Mouse (Mus musculus): ENCODE results near the gene Gpha2. TPM values are rescaled to one million over a fixed set of nuclear protein-coding genes. Genes with fewer than 3 reads are reported as not detected.
A peak's percentile ranks its signal among the peaks of the same experiment; 100 is the strongest.

Gene Gpha2
- polyA plus RNA-seq, 1 experiment from 2014 or later: not detected

DNA sequence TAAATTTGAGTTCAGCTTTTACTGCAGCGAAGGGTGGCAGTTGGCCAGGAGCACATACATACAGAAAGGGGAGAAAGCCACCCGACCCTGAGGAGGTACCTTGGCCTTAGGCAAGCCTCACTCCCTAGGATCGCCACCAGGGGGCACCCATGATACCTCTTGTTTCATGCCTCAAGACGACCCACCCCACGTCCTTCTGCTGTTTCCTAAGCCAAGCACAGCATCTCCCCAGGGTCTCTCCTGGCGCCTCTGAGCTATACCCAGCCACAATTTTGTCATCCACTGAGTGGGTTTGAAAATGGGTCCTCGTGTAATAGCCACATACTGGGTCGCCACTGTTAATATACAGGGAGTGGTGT, 42.0 kb downstream of the Gpha2 start:
- no peak overlapping the region for H3K9ac ChIP-seq
- WGBS: 13% methylated on average over 8 of the region's 8 CpGs
- ATAC-seq: peak; percentile 78
- no peak overlapping the region for H3K4me2 ChIP-seq
- no peak overlapping the region for H3K27ac ChIP-seq
- no peaks in the 10 kb centered on the region for H3K36me3 ChIP-seq (ENCODE audit: poor library complexity, severe bottlenecking)
- H3K4me3 ChIP-seq: no peak overlapping the region
- no peaks in the 10 kb centered on the region for H3K9me3 ChIP-seq (replicated peaks)
- H3K27me3 ChIP-seq: peaks cover 9% of the 10 kb centered on the region; the same call in 1 of the 2 replicates
- no peaks in the 10 kb centered on the region for H3K4me1 ChIP-seq

- ATAC-seq: no peak
- H3K4me1 ChIP-seq: no peaks in the 10 kb centered on the region
- H3K9ac ChIP-seq: no peak overlapping the region
- H3K36me3 ChIP-seq (ENCODE audit: poor library complexity, severe bottlenecking): no peaks in the 10 kb centered on the region
- H3K4me2 ChIP-seq: no peak overlapping the region
- H3K27me3 ChIP-seq: peaks cover 9% of the 10 kb centered on the region; the same call in 1 of the 2 replicates
- WGBS: 89% methylated on average over 7 of the region's 7 CpGs
- H3K4me3 ChIP-seq: no peak overlapping the region
- H3K27ac ChIP-seq: no peak overlapping the region
- H3K9me3 ChIP-seq (replicated peaks): no peaks in the 10 kb centered on the region
Measured at GRCm38 (mm10) chr19:6268670-6269132, 42.5 kb downstream of the Gpha2 start.

DNA sequence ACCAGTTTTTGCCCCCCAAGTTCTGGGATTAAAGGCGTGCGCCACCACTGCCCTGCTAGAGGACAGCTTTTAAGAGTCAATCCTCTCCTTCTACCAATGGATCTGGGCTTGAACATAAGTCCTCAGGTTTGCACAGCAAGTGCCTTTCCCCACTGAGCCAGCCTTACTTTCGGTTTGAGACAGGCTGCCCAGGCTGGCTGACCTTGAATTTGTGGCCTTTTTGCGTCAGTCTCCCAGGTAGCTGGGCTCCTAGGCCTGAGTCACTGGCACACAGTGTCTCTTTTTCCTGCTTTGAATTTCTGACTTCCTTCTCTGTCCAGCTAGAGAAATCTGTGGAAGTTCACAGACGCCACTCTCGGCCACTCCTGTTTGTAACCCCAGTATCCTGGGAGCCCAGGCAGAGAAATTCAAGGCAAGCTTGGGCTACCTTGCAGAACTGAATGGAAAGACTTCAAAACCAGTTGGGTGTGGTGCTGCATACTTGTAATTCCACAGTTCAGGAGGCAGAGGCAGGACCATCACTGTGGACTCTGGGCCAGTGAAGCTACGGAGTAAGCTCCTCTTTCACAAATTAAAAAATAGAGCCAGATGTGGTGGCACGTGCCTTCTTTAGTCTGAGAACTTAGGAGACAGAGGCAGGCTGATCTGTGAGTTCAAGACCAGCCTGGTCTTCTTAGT, 43.8 kb downstream of the Gpha2 start:
- no peak for ATAC-seq

DNA sequence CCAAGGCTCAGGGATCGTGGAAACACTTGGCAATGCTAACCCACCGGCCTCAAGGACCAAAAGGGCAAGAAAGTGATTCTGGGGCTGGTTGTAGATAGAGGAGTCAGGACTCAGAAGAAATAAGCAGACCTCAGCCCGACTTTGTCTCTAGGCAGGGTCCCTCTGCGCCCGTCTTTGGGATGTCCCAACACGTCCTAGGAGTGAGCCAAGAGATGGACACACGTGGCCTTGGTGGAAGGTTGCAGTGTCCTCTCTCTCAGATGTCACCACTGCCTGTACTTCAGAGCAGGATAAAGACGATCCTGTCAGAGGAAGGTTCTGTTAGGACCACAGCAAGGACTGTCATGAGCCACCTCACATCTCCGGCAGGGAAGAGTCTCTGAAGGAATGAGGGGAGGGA, 44.5 kb downstream of the Gpha2 start:
- no peak overlapping the region for H3K4me2 ChIP-seq
- no peak for ATAC-seq
- peaks cover 6% of the 10 kb centered on the region for H3K4me1 ChIP-seq
- no peak overlapping the region for H3K27ac ChIP-seq
- H3K9me3 ChIP-seq (replicated peaks): no peaks in the 10 kb centered on the region
- no peak overlapping the region for H3K4me3 ChIP-seq
- no peaks in the 10 kb centered on the region for H3K36me3 ChIP-seq (ENCODE audit: poor library complexity, severe bottlenecking)
- H3K27me3 ChIP-seq: peaks cover 9% of the 10 kb centered on the region; the same call in 1 of the 2 replicates
- 61% methylated on average over 9 of the region's 9 CpGs for WGBS
- peak overlapping the region; percentile 57 for H3K9ac ChIP-seq

More for the DNA sequence above, 43.8 kb downstream of the Gpha2 start:
- Histone ChIP-seq H3K27ac (no peak overlapping the region), H3K9me3 (replicated peaks) (no peaks in the 10 kb centered on the region), H3K4me1 (no peaks in the 10 kb centered on the region), H3K4me3 (no peak overlapping the region), H3K9ac (no peak overlapping the region), H3K4me2 (no peak overlapping the region), H3K27me3 (peaks cover 9% of the 10 kb centered on the region; the same call in 1 of the 2 replicates), H3K36me3 (ENCODE audit: poor library complexity, severe bottlenecking) (no peaks in the 10 kb centered on the region)
- WGBS: 91% methylated on average over 8 of the region's 8 CpGs

DNA sequence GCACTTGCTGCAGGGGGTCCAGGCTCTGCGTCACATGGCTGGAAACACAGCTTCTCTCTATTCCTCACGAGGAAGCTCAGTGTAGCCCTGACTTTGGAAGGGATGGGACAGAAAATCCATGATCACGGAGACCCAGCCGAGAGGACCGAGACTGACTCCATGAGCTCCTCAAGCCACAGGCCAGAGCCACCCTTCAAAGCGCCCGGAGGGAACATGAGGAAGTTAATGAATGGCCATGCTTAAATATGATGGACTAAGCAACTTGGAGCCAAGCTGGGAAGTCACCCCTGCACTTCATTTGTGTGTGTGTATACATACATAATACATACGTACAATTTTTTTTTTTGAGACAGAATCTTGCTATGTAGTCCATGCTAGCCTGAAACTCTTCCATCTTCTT, 45.0 kb downstream of the Gpha2 start:
- Histone ChIP-seq H3K4me3 (no peak overlapping the region), H3K4me1 (peaks cover 11% of the 10 kb centered on the region), H3K9me3 (replicated peaks) (no peaks in the 10 kb centered on the region), H3K27me3 (peaks cover 9% of the 10 kb centered on the region; the same call in 1 of the 2 replicates), H3K4me2 (no peak overlapping the region), H3K9ac (peak overlapping the region; percentile 57), H3K36me3 (ENCODE audit: poor library complexity, severe bottlenecking) (no peaks in the 10 kb centered on the region), H3K27ac (no peak overlapping the region)
- WGBS: 33% methylated on average over 8 of the region's 8 CpGs
- no peak for ATAC-seq

- no peak overlapping the region for H3K27ac ChIP-seq
- no peak overlapping the region for H3K4me3 ChIP-seq
- H3K4me2 ChIP-seq: no peak overlapping the region
- H3K36me3 ChIP-seq (ENCODE audit: poor library complexity, severe bottlenecking): no peaks in the 10 kb centered on the region
- peaks cover 11% of the 10 kb centered on the region for H3K4me1 ChIP-seq
- 67% methylated on average over 7 of the region's 7 CpGs for WGBS
- no peaks in the 10 kb centered on the region for H3K9me3 ChIP-seq (replicated peaks)
- no peak overlapping the region for H3K9ac ChIP-seq
- H3K27me3 ChIP-seq: peaks cover 8% of the 10 kb centered on the region; the same call in 1 of the 2 replicates
- ATAC-seq: no peak
Measured at GRCm38 (mm10) chr19:6272053-6272452, 45.9 kb downstream of the Gpha2 start.

DNA sequence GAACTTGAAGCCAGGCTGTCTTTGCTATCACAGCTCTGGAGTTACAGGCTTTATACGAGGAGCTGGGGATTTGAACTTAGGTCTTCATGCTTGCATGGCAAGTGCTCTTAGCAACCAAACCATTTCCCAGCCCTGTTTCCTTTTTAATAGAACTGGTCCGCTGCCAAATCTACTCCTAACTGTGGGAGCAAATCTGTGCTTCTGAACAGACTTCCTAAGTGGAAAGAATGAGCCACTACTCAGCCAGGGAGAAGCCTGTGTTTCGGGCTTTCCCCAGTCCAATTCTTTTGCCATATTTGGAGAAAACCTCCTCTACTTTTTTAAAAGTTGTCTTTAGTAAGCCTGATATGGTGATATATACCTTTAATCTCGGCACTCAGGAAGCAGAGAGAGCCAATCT, 46.6 kb downstream of the Gpha2 start:
- no peak for ATAC-seq
- 85% methylated on average over 4 of the region's 4 CpGs for WGBS
- Histone ChIP-seq H3K4me3 (no peak overlapping the region), H3K9me3 (replicated peaks) (no peaks in the 10 kb centered on the region), H3K27me3 (peaks cover under 1% of the 10 kb centered on the region; the same call in 1 of the 2 replicates), H3K4me1 (peaks cover 13% of the 10 kb centered on the region), H3K9ac (no peak overlapping the region), H3K36me3 (ENCODE audit: poor library complexity, severe bottlenecking) (no peaks in the 10 kb centered on the region), H3K27ac (no peak overlapping the region), H3K4me2 (no peak overlapping the region)

GRCm38 (mm10) chr19:6273592-6273991, 47.4 kb downstream of the Gpha2 start:
- Histone ChIP-seq H3K27ac (no peak overlapping the region), H3K9ac (no peak overlapping the region), H3K27me3 (no peaks in the 10 kb centered on the region), H3K9me3 (replicated peaks) (no peaks in the 10 kb centered on the region), H3K36me3 (ENCODE audit: poor library complexity, severe bottlenecking) (no peaks in the 10 kb centered on the region), H3K4me2 (no peak overlapping the region), H3K4me1 (peaks cover 21% of the 10 kb centered on the region), H3K4me3 (no peak overlapping the region)
- WGBS: 96% methylated on average over 4 of the region's 4 CpGs
- no peak for ATAC-seq

GRCm38 (mm10) chr19:6273998-6274608, 47.9 kb downstream of the Gpha2 start:
- H3K4me3 ChIP-seq: no peak overlapping the region
- H3K27me3 ChIP-seq: no peaks in the 10 kb centered on the region
- no peak overlapping the region for H3K4me2 ChIP-seq
- ATAC-seq: no peak
- WGBS: 91% methylated on average over 13 of the region's 13 CpGs
- peaks cover 26% of the 10 kb centered on the region for H3K4me1 ChIP-seq
- H3K27ac ChIP-seq: no peak overlapping the region
- no peaks in the 10 kb centered on the region for H3K9me3 ChIP-seq (replicated peaks)
- H3K9ac ChIP-seq: no peak overlapping the region
- no peaks in the 10 kb centered on the region for H3K36me3 ChIP-seq (ENCODE audit: poor library complexity, severe bottlenecking)

DNA sequence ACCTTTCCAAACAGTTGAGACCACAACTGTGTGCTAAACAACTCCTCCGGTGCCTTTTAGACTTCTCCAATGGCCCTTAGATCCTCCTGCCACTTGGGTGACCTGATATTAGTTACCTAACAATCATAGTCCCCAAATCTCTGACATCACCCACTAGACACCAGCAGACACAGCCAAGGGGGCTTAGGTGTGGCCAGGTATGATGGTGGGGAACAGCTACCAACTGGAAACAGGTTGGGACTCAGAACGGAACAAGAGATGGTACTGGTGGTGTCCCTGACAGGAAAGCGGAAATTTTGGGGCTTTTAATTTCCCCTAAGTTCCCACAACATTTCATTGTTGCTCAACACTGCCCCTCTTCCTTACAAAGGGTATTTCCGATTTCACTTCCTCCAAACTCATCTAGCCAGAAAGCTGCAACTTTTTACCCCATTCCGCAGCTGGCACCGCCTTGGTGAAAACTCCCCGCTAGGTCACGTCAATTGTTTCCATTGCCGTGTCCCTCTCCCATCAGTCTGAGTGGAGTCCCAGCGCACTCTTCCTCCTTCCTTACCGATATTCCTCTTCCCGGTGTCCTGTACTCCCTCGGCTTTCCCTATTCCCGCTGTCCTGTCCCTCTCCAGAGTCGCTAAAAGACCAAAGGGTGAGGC, 49.7 kb downstream of the Gpha2 start:
- peak overlapping the region; percentile 76 for H3K9ac ChIP-seq
- H3K4me1 ChIP-seq: peaks cover 37% of the 10 kb centered on the region
- H3K4me2 ChIP-seq: peak overlapping the region; percentile 94
- no peaks in the 10 kb centered on the region for H3K27me3 ChIP-seq
- peaks cover 14% of the 10 kb centered on the region; the same call in 1 of the 2 replicates for H3K36me3 ChIP-seq (ENCODE audit: poor library complexity, severe bottlenecking)
- ATAC-seq: no peak; the same call in 1 of the 2 replicates
- peak overlapping the region; percentile 86 for H3K4me3 ChIP-seq
- no peaks in the 10 kb centered on the region for H3K9me3 ChIP-seq (replicated peaks)
- WGBS: 7% methylated on average over 15 of the region's 15 CpGs
- H3K27ac ChIP-seq: peak overlapping the region; percentile 77

- no peaks in the 10 kb centered on the region for H3K9me3 ChIP-seq (replicated peaks)
- H3K4me1 ChIP-seq: peaks cover 37% of the 10 kb centered on the region
- H3K36me3 ChIP-seq (ENCODE audit: poor library complexity, severe bottlenecking): peaks cover 22% of the 10 kb centered on the region
- peak within 1 kb of the TSS; percentile 85 for H3K9ac ChIP-seq
- peak within 1 kb of the TSS; percentile 77 for H3K27ac ChIP-seq
- peak; percentile 96 for ATAC-seq
- H3K27me3 ChIP-seq: no peaks in the 10 kb centered on the region
- under 1% methylated on average over 100 of the region's 106 CpGs for WGBS
- peak within 1 kb of the TSS; percentile 86 for H3K4me3 ChIP-seq
- peak within 1 kb of the TSS; percentile 94 for H3K4me2 ChIP-seq
Measured at GRCm38 (mm10) chr19:6276426-6277421, 50.5 kb downstream of the Gpha2 start, which contains the start of gene Ehd1. Gene Ehd1 (plus strand): TSS chr19:6276725.

All from forebrain, embryonic 13.5 days (tissue).